Mouse (Mus musculus) heart, adult 2 months (tissue): ENCODE data around the gene Gdf7. TPM values are rescaled to one million over a fixed set of nuclear protein-coding genes. Genes with fewer than 3 reads are reported as not detected.
A peak's percentile ranks its signal among the peaks of the same experiment; 100 is the strongest.

Experiments used
- DNase-seq, 2 experiments: peaks; one replicate each; pipeline ENCODE4 v3.0.0; 2021
- H3K27ac ChIP-seq: fragments of 200-600 bp; 2 replicates; pipeline ENCODE4 v1.8.1; 2022
- H3K27me3 ChIP-seq: fragments of 200-500 bp; 2 replicates; pipeline ENCODE4 v1.6.1; 2012; ENCODE audit warnings: mild to moderate bottlenecking, low read length, inconsistent platforms, mixed read lengths; ENCODE audit not compliant: control insufficient read depth, insufficient read depth
- H3K36me3 ChIP-seq: fragments of 200-500 bp; 2 replicates; pipeline ENCODE4 v1.6.1; 2012; ENCODE audit warnings: low read length, inconsistent platforms; ENCODE audit not compliant: control insufficient read depth, insufficient read depth
- H3K4me1 ChIP-seq: fragments of 200-500 bp; 2 replicates; pipeline ENCODE4 v1.6.1; 2011; ENCODE audit warnings: low read length; ENCODE audit not compliant: control insufficient read depth, insufficient read depth
- H3K4me3 ChIP-seq: fragments of 200-600 bp; 2 replicates; pipeline ENCODE4 v1.8.1; 2022
- H3K79me2 ChIP-seq: fragments of 200-500 bp; replicated peaks from 2 replicates; pipeline ENCODE4 v1.6.1; 2012; ENCODE audit warnings: mild to moderate bottlenecking, inconsistent platforms, low read length, moderate library complexity, mixed read lengths; ENCODE audit not compliant: control insufficient read depth, insufficient read depth
- H3K9ac ChIP-seq: fragments of 200-500 bp; 2 replicates; pipeline ENCODE4 v1.6.1; 2012; ENCODE audit warnings: low read depth, mild to moderate bottlenecking, control low read depth, inconsistent platforms, low read length, mixed read lengths
- CTCF ChIP-seq: fragments of 200-600 bp; IDR thresholded peaks from 2 replicates; pipeline ENCODE4 v1.8.1; 2022; ENCODE audit warnings: antibody characterized with exemption, mild to moderate bottlenecking, moderate library complexity
- EP300 ChIP-seq: fragments of 200-500 bp; IDR thresholded peaks from 2 replicates; pipeline ENCODE4 v1.6.1; 2011; ENCODE audit warnings: low read depth, low read length, control low read depth; ENCODE audit not compliant: insufficient read depth
- POLR2A ChIP-seq: fragments of 200-500 bp; IDR thresholded peaks from 2 replicates; pipeline ENCODE4 v1.6.1; 2011; ENCODE audit warnings: mild to moderate bottlenecking, low read depth, low read length, control low read depth; ENCODE audit not compliant: insufficient read depth
- WGBS: fragments of 180-500 bp; shearing (Covaris S2); methylation state at CpG from one replicate; pipeline ENCODE4 v1.1.7; 2018; 5-methylcytosine and 5-hydroxymethylcytosine counted together
- intact Hi-C: fragments of 180-260 bp; cut with DNase I; formaldehyde crosslinking; loops from one replicate; pipeline ENCODE4 v1.15.1; 2025
- polyA plus RNA-seq: library from polyadenylated mRNA; depleted of rRNA; stranded (reverse); fragments of >200 nt; gene quantifications from 2 replicates; pipeline ENCODE4 v1.2.3, GENCODE M21; 2012
- total RNA-seq, 2 experiments: library from RNA; stranded (reverse); gene quantifications; 2 replicates each; pipeline ENCODE4 v1.2.3; 2021

Gene Gdf7
- total and polyA plus RNA-seq, 3 experiments = 0.41 to 0.96 (median 0.84) TPM

DNA sequence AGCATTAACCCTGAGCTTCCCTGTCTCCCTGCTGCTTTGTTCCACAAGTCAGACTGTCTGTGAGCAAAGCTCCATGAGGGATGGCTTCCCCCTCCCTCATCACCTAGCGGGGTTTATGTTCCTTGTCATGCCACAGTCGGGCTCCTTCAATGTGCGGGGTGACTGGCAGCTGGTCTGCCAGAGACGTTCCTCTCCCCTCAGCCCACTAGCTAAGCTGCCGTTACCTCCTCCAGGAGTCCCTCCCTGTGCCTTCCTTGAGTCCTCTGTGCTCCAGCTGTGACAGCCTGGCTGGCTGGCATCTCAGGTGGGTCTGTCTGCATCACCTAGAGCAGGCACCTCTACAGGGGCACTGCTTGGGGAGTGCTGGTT lies 30.4 kb upstream of the Gdf7 start:
- H3K36me3 ChIP-seq = peaks cover 6% of the 10 kb centered on the region
- DNase-seq = peak in 1 of 2 experiments; percentile 28
- TF ChIP-seq POLR2A (no peak), CTCF (no peak), EP300 (no peak)
- peak overlapping the region; percentile 29 for H3K27ac ChIP-seq
- H3K27me3 ChIP-seq = no peaks in the 10 kb centered on the region
- H3K4me3 ChIP-seq = no peak overlapping the region
- 78% methylated on average over 5 of the region's 5 CpGs for WGBS
- intact Hi-C loops = no loop called here
- 0 out of 2 replicates have a peak overlapping the region, but pooled peaks have one; percentile 24 for H3K9ac ChIP-seq
- H3K4me1 ChIP-seq = peaks cover 18% of the 10 kb centered on the region
- H3K79me2 ChIP-seq = no peaks in the 10 kb centered on the region

- intact Hi-C loops = no loop called here
- H3K9ac ChIP-seq = no peak overlapping the region
- peaks cover 19% of the 10 kb centered on the region for H3K4me1 ChIP-seq
- WGBS = 55% methylated on average over 14 of the region's 14 CpGs
- H3K27me3 ChIP-seq = no peaks in the 10 kb centered on the region
- H3K4me3 ChIP-seq = no peak overlapping the region
- no peaks in the 10 kb centered on the region for H3K79me2 ChIP-seq
- peak; percentile 68 to 79 for DNase-seq
- H3K36me3 ChIP-seq = peaks cover 9% of the 10 kb centered on the region
- no peak for TF ChIP-seq CTCF
- peak; percentile 57 for TF ChIP-seq EP300
- no peak for TF ChIP-seq POLR2A
- H3K27ac ChIP-seq = peak overlapping the region; percentile 29
Measured at GRCm38 (mm10) chr12:8331489-8332173, 29.9 kb upstream of the Gdf7 start.

- H3K36me3 ChIP-seq = peaks cover 9% of the 10 kb centered on the region
- no peak for DNase-seq
- H3K79me2 ChIP-seq = no peaks in the 10 kb centered on the region
- no peak overlapping the region for H3K9ac ChIP-seq
- TF ChIP-seq CTCF = peak; percentile 19; the same call in 1 of the 2 replicates
- no peak for TF ChIP-seq POLR2A
- peaks cover 17% of the 10 kb centered on the region for H3K4me1 ChIP-seq
- H3K27me3 ChIP-seq = no peaks in the 10 kb centered on the region
- no peak overlapping the region for H3K4me3 ChIP-seq
- WGBS = 88% methylated on average over 7 of the region's 7 CpGs
- intact Hi-C loops = loop anchor here (5.0 kb wide), 1 partner anchor 58 kb away; no protein-coding TSS in a partner anchor
- H3K27ac ChIP-seq = no peak overlapping the region
Measured at GRCm38 (mm10) chr12:8329236-8329635, 27.5 kb upstream of the Gdf7 start.

DNA sequence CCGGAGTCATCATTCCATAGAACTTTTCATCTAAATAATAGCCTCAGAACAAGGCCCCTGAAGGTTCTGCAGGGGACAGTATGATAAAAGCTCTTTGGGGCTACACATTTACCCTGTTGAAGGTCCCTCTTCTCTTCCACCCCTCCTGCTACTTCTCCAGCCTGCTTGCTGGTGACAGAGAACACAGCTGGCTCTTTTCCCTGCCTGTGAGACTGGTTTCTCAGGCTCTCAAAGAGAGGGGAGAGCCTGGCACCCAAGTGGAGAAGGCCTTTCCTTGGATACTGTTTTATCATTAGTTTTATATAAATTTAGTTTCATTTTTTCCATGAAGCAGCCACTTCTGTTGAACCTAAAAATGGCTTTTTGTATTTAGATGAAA lies 25.9 kb upstream of the Gdf7 start:
- DNase-seq = no peak
- TF ChIP-seq EP300 (no peak), POLR2A (no peak), CTCF (no peak)
- Histone ChIP-seq H3K27ac (peak overlapping the region; percentile 85), H3K36me3 (peaks cover 9% of the 10 kb centered on the region), H3K4me3 (no peak overlapping the region), H3K79me2 (no peaks in the 10 kb centered on the region), H3K4me1 (peaks cover 12% of the 10 kb centered on the region), H3K9ac (peak overlapping the region; percentile 31; the same call in 1 of the 2 replicates), H3K27me3 (no peaks in the 10 kb centered on the region)
- WGBS = 84% methylated on average over 1 of the region's 1 CpGs
- intact Hi-C loops = loop anchor here (1.0 to 5.0 kb wide), 3 partner anchors 60 to 174 kb away; no protein-coding TSS in a partner anchor

DNA sequence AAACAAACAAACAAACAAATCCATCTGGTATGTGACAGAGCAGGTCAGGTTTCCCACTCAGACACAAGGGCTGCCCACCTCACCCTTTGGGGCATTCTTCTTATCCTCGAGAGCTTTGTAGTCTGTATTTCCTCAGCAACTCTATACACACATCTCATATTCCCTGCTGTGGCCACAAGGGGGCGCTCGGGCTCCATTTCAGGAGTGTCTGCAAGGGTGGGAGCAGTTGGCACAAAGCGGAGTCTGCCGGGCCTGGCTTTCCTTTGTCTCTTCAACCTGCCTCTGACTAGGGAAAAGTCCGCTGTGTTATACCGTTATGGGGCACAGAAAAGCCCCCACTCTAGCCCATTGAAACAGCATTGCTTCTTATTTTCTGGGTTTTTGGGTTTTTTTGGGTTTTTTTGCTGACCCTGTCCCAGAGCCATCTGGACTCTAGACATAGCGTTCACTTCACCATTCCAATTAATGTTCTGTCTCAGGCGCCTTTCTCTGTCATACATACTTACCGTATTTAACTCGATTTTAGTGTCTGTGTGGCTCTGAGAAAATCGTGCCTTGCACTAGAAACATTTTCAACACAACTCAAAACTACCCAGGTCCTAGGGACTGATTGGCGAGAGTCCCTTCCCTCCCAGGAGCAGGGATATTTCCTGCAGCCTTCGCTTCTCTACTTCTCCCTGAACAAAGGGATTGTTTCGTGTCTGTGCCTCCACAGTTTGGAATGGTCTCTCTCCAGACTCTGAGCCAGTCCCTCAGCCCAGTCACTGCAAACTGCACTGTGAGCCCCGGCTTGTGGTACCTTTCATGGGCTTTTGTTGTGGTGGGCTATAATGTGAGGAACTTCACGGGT lies 25.3 kb upstream of the Gdf7 start:
- Histone ChIP-seq H3K27ac (peak overlapping the region; percentile 85), H3K79me2 (no peaks in the 10 kb centered on the region), H3K36me3 (peaks cover 9% of the 10 kb centered on the region), H3K4me1 (peaks cover 11% of the 10 kb centered on the region), H3K9ac (peak overlapping the region; percentile 34), H3K27me3 (no peaks in the 10 kb centered on the region), H3K4me3 (0 out of 2 replicates have a peak overlapping the region, but pooled peaks have one; percentile 4)
- WGBS = 20% methylated on average over 17 of the region's 17 CpGs
- DNase-seq = peak; percentile 92 to 94
- TF ChIP-seq EP300 (peak; percentile 99), CTCF (peak; percentile 98), POLR2A (0 out of 2 replicates have a peak, but pooled peaks have one; percentile 17)
- intact Hi-C loops = loop anchor here (1.0 to 5.0 kb wide), 3 partner anchors 60 to 174 kb away; no protein-coding TSS in a partner anchor
